Mouse (Mus musculus) erythroblast, embryonic 14.5 days (primary cell): ENCODE measurements at regions not wholly inside any gene's neighbourhood (a gene's known extent, or its start where the extent isn't known, plus 50 kb on each side); places are given as distances from the start of the nearest gene placed in this dataset.

Experiments used
- H3K27me3 ChIP-seq: 2 replicates; pipeline ENCODE4 v1.6.1; 2012; ENCODE audit warnings: inconsistent platforms; ENCODE audit not compliant: control insufficient read depth
- H3K36me3 ChIP-seq: 2 replicates; pipeline ENCODE4 v1.6.1; 2012; ENCODE audit warnings: mild to moderate bottlenecking, inconsistent platforms; ENCODE audit not compliant: control insufficient read depth
- H3K4me1 ChIP-seq: 2 replicates; pipeline ENCODE4 v1.6.1; 2012; ENCODE audit warnings: inconsistent platforms; ENCODE audit not compliant: control insufficient read depth
- H3K4me3 ChIP-seq: replicated peaks from 2 replicates; pipeline ENCODE3; 2012; ENCODE audit warnings: moderate library complexity, mild to moderate bottlenecking, inconsistent platforms
- H3K9me3 ChIP-seq: 2 replicates; pipeline ENCODE4 v1.6.1; 2012; ENCODE audit warnings: low read length, inconsistent platforms, mixed read lengths; ENCODE audit not compliant: control insufficient read depth
- GATA1 ChIP-seq: IDR thresholded peaks from 2 replicates; pipeline ENCODE4 v1.6.1; 2012; ENCODE audit warnings: low read length, inconsistent platforms, mixed read lengths
- TAL1 ChIP-seq: IDR thresholded peaks from 3 replicates; pipeline ENCODE4 v1.6.1; 2012; ENCODE audit warnings: low read length, inconsistent platforms, mixed read lengths

DNA sequence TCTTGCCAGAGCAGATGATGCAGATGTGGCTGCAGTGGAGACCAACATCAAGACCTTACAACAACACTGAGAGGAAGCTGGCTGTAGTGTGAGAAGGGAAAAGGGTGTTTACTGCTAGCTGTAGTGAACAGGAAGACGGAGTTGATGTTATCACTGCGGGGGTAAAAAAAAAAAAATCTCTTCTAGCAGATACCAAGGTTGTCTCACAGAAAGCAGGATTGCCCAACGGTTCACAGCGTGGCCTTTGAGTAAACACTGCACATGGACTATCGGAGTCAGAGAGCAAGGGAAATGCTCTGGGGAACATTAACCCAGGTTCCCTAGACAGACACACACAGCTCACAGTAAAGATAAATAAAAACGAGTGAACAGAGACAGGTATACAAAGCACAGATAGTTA, 192.8 kb downstream of the Ly86 start:
- Histone ChIP-seq H3K4me1 (no peaks in the 10 kb centered on the region), H3K36me3 (no peaks in the 10 kb centered on the region), H3K4me3 (no peak overlapping the region), H3K9me3 (no peaks in the 10 kb centered on the region), H3K27me3 (no peaks in the 10 kb centered on the region)
- no peak for TF ChIP-seq TAL1
- TF ChIP-seq GATA1 = no peak

DNA sequence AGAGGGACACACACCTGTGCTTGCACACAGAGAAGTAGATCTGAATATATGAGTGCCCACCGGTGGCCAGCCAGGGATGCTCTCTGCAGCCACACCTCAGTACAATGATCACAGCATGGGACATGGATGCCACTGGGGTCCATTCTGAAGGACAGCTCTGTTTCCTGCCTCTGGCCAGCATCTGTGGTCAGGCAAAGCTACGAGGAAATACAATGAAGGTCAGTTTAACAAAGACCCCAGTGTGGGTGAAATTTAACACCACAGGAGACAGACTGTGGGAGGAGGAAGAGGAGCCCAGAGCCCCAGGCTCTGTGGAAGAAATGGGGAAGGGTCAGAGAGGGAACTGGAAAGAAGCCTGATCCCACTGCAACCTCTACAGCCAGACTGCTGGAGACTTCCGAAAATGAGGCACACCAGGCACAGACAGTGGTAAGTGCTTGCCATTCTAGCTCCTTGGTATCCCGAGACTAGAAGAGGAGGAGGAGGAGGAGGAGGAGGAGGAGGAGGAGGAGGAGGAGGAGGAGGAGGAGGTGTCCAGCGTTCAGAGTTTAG, 196.0 kb downstream of the Ly86 start:
- TF ChIP-seq GATA1 = no peak
- no peak for TF ChIP-seq TAL1
- Histone ChIP-seq H3K9me3 (no peaks in the 10 kb centered on the region), H3K4me3 (no peak overlapping the region), H3K4me1 (no peaks in the 10 kb centered on the region), H3K27me3 (no peaks in the 10 kb centered on the region), H3K36me3 (no peaks in the 10 kb centered on the region)

DNA sequence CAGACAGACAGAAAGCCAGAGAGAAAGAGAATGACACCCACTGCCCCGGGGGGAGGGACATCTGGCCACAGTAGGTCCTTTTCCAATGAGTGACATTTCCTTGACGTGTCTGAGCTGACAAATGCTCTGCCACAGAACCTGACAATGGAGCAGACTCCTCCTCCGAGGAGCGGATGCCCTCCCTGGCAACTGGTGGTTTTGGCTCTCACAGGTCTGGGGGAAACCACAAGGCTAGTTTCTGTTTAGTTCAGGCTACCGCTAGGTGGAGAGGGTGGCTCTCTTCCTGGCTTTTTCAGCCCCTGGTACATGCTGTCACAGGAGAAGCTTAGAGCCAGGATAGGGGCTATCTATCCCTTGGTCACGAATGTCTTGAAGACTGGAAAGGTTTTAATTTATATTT, 196.7 kb downstream of the Ly86 start:
- Histone ChIP-seq H3K4me3 (no peak overlapping the region), H3K9me3 (no peaks in the 10 kb centered on the region), H3K36me3 (no peaks in the 10 kb centered on the region), H3K4me1 (no peaks in the 10 kb centered on the region), H3K27me3 (no peaks in the 10 kb centered on the region)
- TF ChIP-seq GATA1 (no peak), TAL1 (no peak)

DNA sequence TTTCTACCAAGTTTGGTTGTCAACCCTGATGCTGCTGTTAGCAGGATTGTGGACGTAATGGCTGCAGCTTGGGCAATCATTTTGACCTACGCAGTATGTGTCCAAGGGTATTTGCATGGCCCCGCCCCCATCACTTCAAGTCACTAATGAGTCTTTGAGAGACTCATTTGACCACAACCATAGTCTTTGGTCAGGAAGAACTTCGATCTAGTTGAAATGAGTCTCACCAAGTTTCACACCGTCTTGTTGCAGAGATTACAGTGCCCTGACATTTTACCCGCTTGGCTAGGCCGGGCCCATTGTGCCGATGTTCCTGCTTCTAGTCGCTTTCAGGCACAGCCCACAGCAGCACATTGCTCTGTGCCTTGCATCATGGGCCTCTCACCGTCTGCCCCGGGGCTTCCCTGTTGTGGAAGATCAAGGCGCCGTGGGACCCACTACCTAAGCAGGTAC, 197.8 kb downstream of the Ly86 start:
- H3K4me1 ChIP-seq = no peaks in the 10 kb centered on the region
- no peaks in the 10 kb centered on the region for H3K27me3 ChIP-seq
- no peaks in the 10 kb centered on the region for H3K9me3 ChIP-seq
- no peak for TF ChIP-seq TAL1
- TF ChIP-seq GATA1 = no peak
- H3K36me3 ChIP-seq = no peaks in the 10 kb centered on the region
- no peak overlapping the region for H3K4me3 ChIP-seq

DNA sequence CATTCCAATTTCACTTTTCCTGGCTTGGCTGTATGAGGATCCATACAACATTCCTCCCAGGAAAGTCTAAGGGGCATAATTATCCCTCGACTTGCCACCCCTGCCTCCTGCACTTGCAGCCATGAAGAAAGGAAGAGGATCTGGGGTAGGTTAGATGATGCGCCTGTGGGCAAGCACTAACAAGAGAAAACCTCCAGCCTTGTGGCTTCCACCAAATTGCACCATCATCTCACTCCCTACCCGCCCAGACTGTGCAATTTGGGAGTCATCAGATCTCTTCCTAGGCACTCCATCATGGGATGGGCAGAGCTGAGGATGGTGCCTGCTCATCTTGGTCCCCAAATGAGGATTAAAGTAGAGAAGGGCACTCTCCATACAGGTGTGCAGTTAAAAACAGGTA, 198.8 kb downstream of the Ly86 start:
- TF ChIP-seq GATA1 (no peak), TAL1 (no peak)
- H3K4me1 ChIP-seq = no peaks in the 10 kb centered on the region

DNA sequence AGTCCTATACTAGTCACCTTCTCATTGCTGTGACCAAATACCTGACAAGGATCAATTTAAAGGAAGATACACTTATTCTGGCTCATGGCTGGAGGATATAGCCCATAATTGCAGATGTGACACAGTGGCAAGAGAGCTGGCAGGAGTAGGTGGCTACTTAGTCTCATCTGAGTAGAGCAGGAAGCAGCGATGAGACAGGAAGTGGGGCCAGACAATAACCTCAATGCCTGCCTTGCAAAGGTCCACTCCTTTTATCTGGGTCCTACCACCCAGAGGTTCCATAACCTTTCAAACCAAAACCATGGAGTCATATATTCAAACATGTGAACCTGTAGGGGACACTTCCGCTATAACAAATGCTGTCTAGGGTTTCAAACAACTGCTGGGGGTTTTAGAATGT, 199.7 kb downstream of the Ly86 start:
- Histone ChIP-seq H3K27me3 (no peaks in the 10 kb centered on the region), H3K9me3 (no peaks in the 10 kb centered on the region), H3K4me1 (no peaks in the 10 kb centered on the region), H3K4me3 (no peak overlapping the region), H3K36me3 (no peaks in the 10 kb centered on the region)
- TF ChIP-seq GATA1 = no peak
- no peak for TF ChIP-seq TAL1

More for the DNA sequence above, 198.8 kb downstream of the Ly86 start:
- Histone ChIP-seq H3K27me3 (no peaks in the 10 kb centered on the region), H3K4me3 (no peak overlapping the region), H3K36me3 (no peaks in the 10 kb centered on the region), H3K9me3 (no peaks in the 10 kb centered on the region)

DNA sequence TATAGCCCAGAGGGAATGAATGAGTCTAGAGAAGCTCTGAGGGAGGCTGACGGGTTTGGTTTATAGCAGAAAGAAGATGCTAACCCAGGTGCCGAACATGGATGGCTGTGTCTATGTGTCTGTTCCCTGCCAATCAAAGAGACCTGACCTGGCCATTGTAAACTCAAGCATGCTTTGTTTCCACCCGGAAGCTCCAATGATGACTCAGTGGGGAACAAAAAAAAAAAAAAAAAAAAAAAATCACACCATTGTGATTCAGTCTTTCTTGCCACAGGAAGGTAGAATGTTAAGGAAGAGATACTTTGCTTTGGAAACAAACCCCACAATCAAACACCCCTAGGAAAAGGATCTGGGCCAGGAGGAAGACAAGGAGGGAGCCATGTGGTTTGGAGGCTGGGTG, 201.5 kb downstream of the Ly86 start:
- no peak overlapping the region for H3K4me3 ChIP-seq
- TF ChIP-seq TAL1 (no peak), GATA1 (no peak)
- no peaks in the 10 kb centered on the region for H3K27me3 ChIP-seq
- no peaks in the 10 kb centered on the region for H3K36me3 ChIP-seq
- no peaks in the 10 kb centered on the region for H3K4me1 ChIP-seq
- no peaks in the 10 kb centered on the region for H3K9me3 ChIP-seq

DNA sequence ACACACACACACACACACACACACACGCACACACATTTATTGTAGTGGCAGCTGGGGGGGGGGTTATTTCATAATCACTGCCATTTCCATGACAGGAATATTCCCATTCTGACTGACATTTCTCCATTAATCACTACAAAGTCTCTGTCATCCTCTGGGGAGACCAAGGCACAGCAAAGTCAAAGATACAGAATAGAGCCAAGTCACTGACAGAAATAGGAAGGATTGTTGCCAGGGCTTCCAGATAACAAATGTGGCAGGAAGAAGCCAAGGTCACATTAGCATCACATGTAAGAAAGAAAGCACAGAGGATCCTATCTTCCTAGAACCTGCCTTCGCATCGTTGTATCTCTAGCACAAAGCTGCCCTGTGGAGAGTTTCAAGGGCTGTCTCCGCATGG, 205.6 kb downstream of the Ly86 start:
- no peak for TF ChIP-seq GATA1
- TF ChIP-seq TAL1 = no peak

DNA sequence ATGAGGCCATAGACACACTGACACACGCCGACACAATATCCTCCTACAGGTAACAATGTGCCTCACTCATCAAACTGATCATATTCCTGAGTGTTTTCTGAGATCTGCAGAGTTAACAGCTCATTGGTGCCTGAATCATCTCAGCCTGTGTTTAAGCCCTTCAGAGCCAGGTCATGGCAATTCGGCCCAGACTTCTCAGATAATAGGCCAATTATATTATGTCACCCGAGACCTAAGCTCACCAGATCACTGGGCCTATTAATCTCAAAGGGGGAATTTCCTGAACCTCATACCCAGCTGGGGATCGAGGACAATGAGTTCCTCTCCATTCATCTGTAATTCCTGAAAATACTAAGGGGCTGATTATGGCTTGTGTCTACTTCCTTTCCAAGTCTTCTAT, 208.4 kb downstream of the Ly86 start:
- Histone ChIP-seq H3K9me3 (no peaks in the 10 kb centered on the region), H3K27me3 (no peaks in the 10 kb centered on the region), H3K4me1 (no peaks in the 10 kb centered on the region), H3K4me3 (no peak overlapping the region), H3K36me3 (no peaks in the 10 kb centered on the region)
- TF ChIP-seq GATA1 = no peak
- no peak for TF ChIP-seq TAL1

More for the DNA sequence above, 205.6 kb downstream of the Ly86 start:
- Histone ChIP-seq H3K4me3 (no peak overlapping the region), H3K36me3 (no peaks in the 10 kb centered on the region), H3K27me3 (no peaks in the 10 kb centered on the region), H3K4me1 (no peaks in the 10 kb centered on the region), H3K9me3 (no peaks in the 10 kb centered on the region)

DNA sequence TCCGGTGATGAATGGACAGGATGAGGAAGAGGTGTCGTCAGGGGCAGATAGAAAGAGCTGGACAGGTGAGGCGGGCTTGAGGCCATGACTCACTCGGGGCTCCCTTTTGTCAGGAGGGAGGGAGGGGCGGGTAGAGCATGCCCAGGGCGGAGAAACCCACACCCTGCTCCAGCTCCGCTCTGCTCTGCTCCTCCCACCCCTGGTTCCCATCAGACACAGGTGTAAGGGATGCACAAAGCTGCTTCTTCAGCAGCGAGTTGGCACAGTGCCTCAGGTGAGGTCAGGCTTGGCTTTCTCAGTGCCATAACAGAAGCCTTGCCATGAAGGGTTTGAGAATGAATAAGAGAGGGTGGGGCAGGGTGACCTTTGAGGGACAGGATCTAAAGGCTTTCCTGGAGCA, 212.2 kb downstream of the Ly86 start:
- TF ChIP-seq GATA1 (no peak), TAL1 (no peak)
- Histone ChIP-seq H3K4me1 (no peaks in the 10 kb centered on the region), H3K27me3 (no peaks in the 10 kb centered on the region)

More for the DNA sequence above, 212.2 kb downstream of the Ly86 start:
- Histone ChIP-seq H3K9me3 (no peaks in the 10 kb centered on the region), H3K36me3 (no peaks in the 10 kb centered on the region), H3K4me3 (no peak overlapping the region)
